Mouse (Mus musculus) NIH3T3 (cell line): Measurements from ENCODE around the gene Fen1.

ENCODE experiments used
- DNase-seq: peaks from one replicate; pipeline ENCODE4 v3.0.0-alpha.2; 2012; ENCODE audit warnings: low read depth

Fen1 gene

DNA sequence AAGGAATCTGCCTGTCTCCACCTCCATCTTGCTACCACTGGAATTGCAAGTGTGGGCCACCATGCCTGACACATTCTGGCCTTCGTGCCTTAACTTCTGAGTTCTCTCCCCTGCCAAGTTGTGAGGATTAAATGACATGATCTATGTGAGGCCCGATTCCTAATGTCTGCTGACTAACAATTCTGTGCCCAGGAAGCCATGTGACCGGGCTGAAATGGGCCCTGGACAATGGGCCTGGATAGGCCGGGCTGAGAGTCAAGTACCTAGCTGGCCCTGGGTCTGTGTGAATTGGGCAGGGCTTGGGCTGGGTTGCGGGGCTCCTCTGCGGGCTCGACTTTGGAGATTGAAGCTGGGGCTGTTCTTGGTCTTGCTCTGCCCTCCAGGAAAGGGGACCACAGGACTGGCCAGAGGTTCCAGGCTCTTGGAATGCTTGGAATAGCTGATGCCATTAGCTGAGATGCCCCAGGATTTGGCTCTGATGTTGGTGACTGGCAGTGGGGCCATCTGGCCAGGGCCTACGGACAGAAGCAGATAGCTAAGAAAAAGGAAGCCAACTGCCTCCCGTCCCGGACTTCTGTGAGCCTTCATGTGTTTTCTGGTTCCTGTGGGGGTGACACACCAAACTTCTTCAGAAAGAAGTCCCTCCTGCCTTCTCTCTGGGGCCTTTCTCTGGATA lies 10.0 kb upstream of the Fen1 start:
- peak; percentile 52 for DNase-seq

DNA sequence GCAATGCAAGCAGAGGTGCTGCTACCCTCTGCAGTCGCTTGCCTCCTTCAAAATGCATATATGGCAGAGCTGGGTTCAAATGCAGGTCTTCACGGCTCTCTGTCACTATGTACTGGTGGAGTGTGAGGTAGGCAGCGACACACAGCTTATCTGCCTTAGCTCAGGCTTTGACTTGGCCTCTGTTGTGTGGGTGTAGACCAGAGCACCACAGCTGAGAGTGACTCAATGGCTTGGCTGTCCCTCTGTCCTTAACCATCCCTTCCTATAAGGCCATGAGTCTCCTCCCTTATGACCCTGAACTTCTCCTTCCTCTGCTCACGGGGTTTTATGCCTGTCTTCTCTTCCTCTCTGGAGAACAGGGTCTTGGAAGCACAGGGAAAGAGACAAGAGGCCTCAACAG lies 6.9 kb upstream of the Fen1 start:
- no peak for DNase-seq

DNA sequence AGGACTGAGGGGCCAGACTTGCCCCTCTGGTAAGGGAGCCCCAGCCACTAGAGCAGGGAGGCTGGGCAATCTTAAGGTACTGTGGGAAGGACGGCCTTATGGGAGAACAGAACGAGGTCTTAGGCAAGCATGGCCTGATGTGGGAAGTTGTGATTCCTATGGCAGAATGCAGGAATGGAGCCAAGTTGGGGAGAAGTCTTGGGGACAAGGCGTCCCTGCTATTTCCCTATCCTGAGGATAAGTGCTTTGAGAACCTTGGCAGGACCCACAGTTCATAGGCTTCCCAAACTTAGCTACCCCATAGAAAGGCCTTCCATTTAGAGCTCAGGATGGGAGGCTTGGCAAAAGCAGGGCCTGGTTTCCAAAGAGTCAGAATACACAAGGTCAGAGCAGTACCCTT lies 4.9 kb upstream of the Fen1 start:
- no peak for DNase-seq

DNA sequence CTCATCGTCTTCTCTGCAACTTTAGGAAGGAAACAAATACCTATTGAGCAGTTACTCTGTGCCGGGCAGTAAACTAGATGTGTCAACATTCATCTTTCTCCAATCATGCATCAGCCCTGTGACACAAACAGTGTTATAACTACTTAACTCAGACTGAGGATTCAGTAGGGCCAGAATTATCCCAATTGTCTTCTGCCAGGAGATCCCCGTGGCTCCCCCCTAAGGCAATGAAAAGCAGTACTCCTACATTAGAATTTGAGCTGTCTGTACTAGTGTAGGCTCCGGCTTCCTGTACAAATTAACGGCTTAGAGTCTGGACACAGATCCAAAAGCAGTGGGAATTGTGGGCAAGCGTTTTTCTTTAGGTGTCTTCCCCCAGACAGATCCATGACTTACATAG lies 1.1 kb upstream of the Fen1 start:
- peak; percentile 58 for DNase-seq

DNA sequence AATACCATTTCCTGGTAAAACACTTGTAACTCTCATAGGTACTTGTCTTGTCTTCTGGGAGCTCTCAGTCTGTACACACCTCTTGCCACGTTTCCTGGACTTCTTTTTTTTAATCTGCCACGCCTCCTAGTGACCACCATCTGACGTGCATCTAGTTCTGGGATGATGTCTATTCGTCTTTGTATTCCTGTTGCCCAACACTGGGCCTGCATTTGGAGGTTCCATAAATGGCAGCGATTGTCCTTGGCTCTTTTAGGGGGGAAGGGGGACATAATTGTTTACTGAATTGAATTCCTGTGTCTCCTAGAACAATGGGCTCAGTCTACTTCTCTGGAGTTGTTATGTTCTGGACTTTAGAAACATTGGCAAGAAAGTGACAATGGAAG lies 640 bp upstream of the Fen1 start:
- DNase-seq: peak; percentile 91

DNA sequence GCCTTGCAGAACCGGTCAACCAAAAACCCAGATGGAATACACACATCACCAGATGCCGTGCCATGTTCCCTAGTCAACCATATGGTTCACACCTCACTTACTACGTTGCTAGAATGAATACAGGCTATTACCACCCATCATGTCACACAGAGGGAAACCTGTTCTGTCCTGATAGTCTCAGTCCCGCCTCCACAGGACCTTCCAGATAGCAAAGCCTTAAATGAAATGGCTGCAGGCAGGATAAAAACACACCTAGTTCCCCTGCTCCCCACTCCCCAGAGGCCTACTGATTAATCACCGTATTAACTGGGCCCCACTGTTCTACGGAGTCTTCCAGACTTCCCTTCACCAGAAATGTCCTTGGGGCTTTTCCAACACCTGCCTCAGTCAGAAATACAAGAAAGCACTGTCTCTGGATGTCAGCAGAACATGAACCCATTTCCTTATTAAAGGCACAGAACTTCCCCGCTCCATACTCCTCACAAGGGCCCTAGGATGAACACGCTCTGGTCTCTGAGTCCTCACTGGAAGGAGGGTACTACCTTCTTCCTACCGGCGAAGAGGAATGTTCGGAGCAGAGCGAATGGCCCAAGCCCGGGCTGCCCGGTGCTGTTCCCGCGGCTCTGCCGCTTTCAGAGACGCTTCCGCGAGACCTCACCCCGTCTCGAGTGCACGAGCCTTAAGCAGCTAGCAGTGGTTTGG lies 672 bp downstream of the Fen1 start:
- no peak for DNase-seq

DNA sequence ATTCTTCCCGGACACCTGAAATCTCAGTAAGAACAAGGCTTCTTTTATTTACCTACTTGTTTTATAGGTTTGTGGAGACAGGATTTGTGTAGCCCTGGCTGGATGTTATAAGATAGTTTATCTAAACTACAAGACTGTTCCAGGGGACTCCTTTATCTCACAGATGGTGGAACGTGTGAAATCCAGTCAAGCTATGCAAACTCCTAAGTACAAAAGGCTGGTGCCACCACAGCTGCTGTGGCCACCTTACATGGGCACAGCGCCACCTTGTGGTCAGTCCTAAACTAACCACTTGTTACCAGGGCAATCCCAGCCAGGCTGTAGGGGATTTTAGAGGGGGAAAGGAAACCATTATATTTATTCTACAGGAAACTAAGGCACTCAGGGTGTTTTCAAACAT lies 5.2 kb downstream of the Fen1 start:
- peak; percentile 94 for DNase-seq

DNA sequence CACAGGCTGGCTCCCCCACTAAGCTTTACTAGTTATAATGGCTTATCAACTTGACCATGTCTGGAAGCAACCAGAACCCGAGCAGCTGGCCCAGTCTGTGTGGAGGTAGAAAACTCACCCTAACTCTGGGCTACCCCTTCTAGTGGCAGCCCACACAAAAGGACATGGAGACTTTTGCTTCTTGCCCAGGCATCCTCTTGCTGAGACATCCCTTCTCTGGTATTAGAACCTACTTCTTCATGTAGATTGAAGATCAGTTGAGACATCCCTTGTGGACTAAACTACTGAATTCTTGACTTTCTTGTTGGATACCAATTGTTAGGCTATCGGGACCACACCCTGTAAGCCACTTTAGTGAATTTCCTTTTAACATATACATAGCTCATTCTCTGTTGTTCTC lies 5.7 kb downstream of the Fen1 start:
- no peak for DNase-seq

DNA sequence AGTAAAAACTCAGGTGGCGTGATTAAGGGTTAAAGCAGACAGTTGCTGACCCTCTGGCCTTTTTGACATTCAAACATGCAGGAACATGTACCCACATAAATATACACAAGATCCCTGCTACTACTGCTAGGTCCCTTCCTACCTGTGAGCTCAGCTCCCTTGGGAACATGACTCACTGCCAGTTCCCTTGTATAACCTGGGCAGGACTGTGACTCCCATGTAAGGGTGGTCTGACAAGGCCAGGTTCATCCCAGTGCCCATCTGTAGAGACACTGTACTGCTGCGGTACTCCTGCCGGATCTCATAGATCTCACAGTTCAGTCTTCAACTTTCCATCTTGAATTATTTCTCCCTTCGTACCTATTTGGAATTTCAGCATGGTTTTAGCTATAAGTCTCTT lies 6.8 kb downstream of the Fen1 start:
- peak; percentile 41 for DNase-seq

DNA sequence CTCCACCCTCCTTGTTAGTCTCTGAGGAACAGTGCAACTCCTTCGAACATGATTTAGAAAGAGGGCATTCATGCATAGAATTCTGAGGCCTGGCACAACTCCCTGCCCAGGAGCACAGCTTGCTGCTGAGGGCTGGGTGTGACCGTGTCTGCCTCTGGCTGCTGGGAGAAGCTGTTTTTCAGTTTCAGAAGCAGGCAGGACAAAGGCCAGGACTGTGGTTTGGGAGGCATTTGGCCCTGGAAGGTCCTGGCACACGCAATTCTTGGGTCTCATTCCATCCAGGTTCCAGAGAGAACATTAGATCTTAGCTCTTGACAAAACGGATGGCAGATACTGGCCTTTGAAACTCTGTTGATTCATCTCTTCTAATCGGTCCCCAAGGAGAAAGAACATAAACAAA lies 8.7 kb downstream of the Fen1 start:
- DNase-seq: peak; percentile 73

DNA sequence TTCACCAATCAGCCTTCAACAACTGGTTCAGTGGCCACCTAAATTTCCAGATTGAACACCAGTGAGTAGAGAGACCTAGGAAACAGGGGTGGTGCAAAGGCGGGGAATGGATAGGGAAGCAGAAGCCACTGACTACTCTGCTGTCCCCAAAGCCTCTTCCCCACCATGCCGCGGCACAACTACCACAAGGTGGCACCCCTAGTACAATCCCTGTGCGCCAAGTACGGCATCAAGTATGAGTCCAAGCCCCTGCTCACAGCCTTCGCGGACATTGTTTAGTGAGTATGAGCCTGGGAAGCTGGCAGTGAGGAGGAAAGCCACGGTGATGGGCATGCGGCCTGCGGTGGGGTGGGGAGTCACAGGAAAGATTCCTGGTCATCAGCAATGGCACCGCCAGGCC lies 9.6 kb downstream of the Fen1 start:
- DNase-seq: no peak

DNA sequence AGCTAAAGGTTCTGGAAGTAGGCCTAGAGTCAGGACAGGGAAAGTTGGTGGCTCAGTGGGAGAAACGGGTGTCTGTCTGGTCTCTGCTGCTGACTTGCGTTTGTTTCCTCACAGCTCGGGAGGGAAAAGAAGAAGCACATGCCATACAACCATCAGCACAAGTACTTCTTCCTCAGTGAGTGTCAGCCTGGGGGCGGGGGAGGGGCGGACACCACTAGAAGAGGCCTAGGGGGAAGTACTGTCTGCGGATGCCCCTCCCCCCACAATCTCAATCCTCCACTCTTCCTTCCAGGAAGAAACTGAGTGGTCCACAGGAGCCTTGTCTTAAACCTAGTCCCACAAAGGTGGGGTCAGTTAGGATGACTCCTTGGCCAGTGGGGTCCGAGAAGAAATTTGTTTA lies 12.6 kb downstream of the Fen1 start:
- no peak for DNase-seq

DNA sequence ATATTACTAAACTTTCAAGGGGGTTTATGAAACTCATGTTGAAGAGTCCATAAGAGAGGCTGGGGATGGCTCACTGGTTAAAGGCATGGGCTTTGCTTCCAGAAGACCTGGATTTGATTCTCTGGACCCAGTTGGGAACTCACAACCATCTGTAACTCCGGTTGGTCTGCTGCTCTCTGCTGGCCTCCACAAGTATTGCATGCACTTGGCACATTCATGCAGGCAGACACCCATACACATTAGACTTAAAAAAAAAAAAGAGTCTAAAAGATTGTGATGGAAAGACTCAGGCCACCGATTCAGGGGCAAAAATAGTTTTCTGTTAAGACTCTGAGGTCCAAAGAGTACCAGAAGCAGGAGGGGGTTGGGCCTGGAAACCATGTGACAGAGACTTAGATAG lies 13.2 kb downstream of the Fen1 start:
- peak; percentile 92 for DNase-seq

DNA sequence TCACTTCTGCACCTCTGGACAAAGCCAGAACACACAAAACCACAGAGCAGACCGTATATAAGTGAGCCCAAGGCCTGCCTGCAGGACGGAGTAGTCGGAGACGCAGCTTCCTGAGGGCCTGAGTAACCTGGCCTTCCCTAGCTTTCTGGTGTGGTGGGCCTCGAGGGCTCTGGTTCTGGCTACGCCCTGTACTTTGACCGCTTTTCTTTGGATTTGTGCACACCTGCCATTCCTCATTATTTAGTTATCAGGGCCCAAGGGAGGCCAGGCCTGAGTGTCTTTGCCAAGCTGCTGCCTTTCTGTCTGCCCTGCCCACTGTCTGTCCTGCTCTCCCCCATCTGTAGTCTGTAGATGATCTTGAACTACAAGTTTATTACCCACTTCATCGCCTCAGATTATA lies 14.0 kb downstream of the Fen1 start:
- DNase-seq: no peak

DNA sequence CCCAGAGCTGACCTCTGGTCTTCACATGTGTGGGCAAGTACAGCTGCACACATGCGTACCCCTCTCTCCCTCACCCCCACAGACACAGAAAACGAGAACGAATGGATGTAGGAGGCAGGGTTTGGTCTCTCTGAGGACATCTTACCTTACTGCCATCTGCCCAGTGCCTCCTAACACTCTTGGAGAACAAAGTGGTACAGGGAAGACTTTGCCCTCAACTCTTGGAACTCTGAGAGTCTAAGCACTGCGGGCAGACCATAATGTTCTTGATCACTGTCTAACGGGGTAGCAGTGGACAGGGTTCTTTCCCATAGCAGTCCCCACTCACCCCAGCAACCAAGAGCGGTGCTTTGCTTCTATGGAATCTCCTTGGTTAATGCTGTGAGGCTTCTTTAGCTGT lies 14.9 kb downstream of the Fen1 start:
- DNase-seq: no peak

DNA sequence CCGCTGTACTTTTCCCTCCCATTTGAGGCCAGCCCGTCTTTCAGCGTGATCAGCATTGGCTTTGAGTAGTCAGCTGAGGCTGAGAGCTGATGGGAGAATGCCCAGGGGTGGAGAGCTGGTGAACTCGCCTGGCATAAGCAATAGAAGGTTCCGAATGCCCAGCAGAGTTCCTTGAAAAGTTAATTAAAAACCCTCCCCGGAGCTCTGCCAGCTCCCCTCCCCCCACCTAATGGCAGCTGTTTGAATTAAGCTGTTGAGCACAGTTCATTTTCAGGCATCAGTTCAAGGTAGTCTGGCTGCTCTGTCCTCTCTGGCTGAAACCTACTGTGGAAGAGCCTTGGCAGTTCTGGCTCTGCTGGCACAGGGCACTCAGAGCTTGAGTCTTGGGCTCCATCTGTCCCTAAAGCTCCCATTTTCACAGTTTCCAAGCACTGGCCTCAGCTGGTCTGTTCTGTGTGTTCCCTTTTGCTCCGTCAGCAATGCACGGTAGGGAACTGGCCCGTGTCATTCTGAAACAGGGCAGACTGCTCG lies 15.6 kb downstream of the Fen1 start:
- DNase-seq: no peak

DNA sequence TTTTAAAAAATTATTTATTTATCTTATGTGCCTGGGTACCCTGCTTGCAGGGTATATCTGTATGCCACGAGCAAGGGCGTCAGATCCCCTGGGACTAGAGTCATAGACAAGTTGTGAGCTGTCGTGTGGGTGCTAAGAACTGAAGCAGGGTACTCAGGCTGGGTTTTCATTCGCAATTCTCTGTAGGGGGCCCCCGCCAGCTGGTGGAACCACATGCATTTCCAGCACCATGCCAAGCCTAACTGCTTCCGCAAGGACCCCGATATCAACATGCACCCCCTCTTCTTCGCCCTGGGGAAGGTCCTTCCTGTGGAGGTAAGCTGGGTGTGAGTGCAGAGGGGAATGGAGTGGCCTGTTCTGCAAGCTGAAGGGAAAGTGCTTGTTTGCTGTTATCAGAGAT lies 17.4 kb downstream of the Fen1 start:
- DNase-seq: no peak

DNA sequence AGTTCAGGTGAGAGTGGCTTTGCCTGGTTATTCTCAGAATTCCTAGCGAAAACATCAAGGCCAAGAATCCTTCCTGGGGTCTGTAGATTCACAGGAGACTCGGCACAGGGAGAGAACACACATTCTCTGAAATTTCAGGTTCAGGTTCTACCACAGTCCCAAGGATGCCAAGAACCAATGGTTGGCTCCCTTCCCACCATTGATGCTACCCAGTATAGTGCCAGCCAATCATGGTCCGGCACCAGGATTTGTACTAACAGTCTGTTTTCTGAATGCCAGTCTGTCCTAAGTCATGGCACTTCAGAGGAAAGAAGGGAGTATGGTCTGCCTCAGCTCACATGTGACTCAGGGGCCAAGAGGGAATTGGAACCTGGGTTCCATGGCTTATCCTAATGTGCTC lies 18.1 kb downstream of the Fen1 start:
- DNase-seq: no peak

DNA sequence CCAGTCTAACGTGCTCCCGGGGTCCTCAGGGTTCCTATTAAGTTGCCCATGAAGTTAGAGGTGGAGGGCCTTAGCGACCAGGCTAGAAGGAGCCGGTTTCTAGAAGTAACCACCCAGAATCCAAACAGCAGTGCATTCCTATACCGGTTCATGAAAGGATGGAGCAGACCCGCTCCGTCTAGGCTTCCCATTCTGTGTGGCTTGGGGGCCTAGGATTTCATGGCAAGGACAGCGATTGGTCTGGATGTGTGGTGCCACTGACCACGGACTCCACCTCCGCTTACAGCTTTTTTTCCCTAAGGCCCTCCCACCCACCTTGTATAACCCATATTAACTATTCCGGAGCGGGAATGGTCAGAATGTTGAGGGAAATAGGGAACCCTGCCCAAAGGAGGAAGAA lies 19.9 kb downstream of the Fen1 start:
- peak; percentile 93 for DNase-seq

DNA sequence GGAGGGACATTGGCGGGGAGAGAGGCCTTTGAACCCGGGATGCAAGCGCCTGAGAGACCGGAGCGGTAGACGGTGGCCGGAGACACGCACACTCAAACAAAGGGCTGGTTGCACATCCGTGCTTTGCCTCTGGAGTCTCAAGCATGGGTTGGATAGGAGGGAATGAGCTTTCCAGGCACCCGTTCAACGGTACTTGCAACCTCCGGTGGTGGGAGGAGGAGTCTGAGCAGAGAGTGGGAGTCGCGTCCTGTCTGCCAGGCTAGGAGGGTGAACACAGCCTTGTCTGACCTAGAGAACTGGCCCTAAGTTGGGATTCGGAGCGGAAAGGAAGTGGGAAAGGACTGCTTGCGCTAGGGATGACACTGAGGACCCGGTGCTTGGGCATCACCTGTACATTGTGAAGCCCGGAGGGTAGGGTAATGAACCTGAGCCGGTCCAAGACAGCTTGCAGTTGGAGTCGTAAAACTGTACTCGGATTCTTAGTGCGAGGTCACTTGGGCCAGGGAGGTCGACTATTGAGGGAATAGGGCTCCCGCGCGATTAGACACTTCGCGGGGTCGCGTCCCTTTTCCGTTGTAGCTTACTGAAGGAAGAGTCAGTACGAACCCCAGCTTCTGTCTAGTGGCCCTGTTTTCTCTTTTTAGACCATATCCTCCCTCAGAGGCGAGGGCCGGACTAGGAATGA lies 20.5 kb downstream of the Fen1 start:
- peak; percentile 90 for DNase-seq

DNA sequence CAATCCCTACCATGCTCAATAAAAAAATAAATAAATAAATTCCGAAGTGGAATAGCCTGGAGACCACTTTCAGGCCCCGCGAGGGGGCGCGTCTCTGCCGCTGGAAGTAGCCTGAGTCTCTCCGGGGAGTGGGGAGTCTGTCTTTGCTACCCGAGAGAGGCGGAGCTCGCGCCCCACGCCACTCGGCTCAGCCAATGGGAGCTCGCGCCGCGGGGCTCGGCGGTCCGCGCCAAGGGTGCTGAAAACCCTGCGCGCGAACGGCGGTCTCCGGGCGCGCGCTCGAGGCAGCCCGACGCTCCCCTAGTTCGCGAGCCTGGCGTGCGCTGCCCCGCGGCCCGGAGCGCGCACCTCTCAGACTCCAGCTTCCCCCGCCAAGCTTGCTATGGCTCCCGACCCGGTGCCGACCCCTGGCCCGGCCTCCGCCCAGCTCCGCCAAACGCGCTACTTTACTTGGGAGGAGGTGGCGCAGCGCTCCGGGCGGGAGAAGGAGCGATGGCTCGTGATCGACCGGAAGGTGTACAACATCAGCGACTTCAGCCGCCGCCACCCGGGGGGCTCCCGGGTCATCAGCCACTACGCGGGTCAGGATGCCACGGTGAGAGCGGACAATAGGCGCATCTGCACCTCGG lies 21.2 kb downstream of the Fen1 start, which contains the start of gene Fads1:
Fads1 (plus strand) TSS at position 219 of the 629 bp plus-strand sequence.
- peak; percentile 99 for DNase-seq

DNA sequence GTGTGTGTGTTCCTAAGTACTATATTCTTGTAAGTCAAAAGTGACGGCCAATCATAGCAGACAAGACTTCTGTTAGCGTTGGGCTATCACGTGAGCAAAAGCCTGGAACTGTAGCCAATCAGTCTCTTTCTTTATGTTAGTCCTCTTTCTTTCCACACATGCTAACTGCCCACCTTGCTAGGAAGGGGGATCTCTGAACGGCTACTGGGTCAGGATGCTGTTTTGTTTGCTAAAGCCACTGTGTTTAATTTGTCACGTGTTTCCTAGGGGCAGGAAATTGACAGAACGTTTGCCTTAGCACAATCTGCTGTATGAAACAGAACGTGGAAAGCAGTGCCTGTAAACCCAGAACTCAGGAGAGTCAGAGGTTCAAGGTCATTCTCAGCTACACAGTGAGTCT lies 21.8 kb downstream of the Fen1 start:
- no peak for DNase-seq

DNA sequence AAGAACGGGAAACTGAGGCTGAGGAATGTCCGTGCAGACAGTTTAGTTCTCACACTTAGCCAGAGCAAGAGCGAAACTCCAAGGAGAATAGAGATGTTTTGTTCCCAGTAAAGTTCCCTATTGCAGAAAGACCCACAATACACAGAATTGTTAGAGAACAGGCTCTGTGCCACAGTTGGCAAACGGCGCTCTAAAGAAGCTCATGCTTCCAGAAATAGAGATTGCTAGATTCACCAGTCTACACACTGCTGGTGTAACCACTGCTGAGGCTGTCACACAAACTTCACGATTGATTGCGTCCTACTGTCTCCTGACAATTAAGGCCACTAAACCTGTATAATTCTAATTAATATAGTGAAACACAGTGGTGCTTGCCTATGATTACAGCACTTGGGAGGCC lies 22.7 kb downstream of the Fen1 start:
- no peak for DNase-seq
